Mouse (Mus musculus) skeletal muscle tissue, adult 2 months (tissue): ENCODE data around the gene Gm21900.
"Not testable (repeated sequence)": the region's sequence is repeated elsewhere in the genome, so short reads cannot be mapped to it uniquely, and the experiment has no call there.

ENCODE experiments used
- DNase-seq: peaks from one replicate; pipeline ENCODE4 v3.0.0-alpha.2; 2012; ENCODE audit warnings: low read depth, low spot score

The Gm21900 gene

GRCm38 (mm10) chrY:10616061-10616460 is at the start of gene Gm21900:
Gene Gm21900 (plus strand): TSS chrY:10616361.
- not testable (repeated sequence) for DNase-seq

GRCm38 (mm10) chrY:10643516-10643915 is 27.4 kb downstream of the Gm21900 start:
- not testable (repeated sequence) for DNase-seq
